Mouse (Mus musculus): Measurements from ENCODE around the gene Kyat1.
"Not testable (repeated sequence)": the region's sequence is repeated elsewhere in the genome, so short reads cannot be mapped to it uniquely, and the experiment has no call there.

Kyat1 gene

GRCm38 (mm10) chr2:30212951-30213350 lies 7.3 kb upstream of the Kyat1 start:
- no peak for DNase-seq

- no peak for DNase-seq
Observed at GRCm38 (mm10) chr2:30212169-30212545, 6.5 kb upstream of the Kyat1 start.

GRCm38 (mm10) chr2:30211408-30212168 lies 5.9 kb upstream of the Kyat1 start:
- DNase-seq = no peak

GRCm38 (mm10) chr2:30207886-30208285 lies 2.2 kb upstream of the Kyat1 start:
- DNase-seq = no peak

- DNase-seq = no peak
Observed at GRCm38 (mm10) chr2:30207401-30207800, 1.8 kb upstream of the Kyat1 start.

GRCm38 (mm10) chr2:30205255-30205628 lies 405 bp downstream of the Kyat1 start:
- DNase-seq = no peak

GRCm38 (mm10) chr2:30203439-30203838 lies 2.2 kb downstream of the Kyat1 start:
- DNase-seq = no peak

- no peak for DNase-seq
Observed at GRCm38 (mm10) chr2:30200388-30200925, 5.2 kb downstream of the Kyat1 start.

- DNase-seq = no peak
Observed at GRCm38 (mm10) chr2:30199984-30200383, 5.7 kb downstream of the Kyat1 start.

- no peak for DNase-seq
Observed at GRCm38 (mm10) chr2:30198021-30198420, 7.6 kb downstream of the Kyat1 start.

GRCm38 (mm10) chr2:30194656-30195055 lies 11.0 kb downstream of the Kyat1 start:
- DNase-seq = no peak

GRCm38 (mm10) chr2:30191790-30192580 lies 13.7 kb downstream of the Kyat1 start:
- DNase-seq = no peak

GRCm38 (mm10) chr2:30185681-30186080 lies 20.0 kb downstream of the Kyat1 start:
- no peak for DNase-seq

GRCm38 (mm10) chr2:30185276-30185675 lies 20.4 kb downstream of the Kyat1 start:
- DNase-seq = no peak

GRCm38 (mm10) chr2:30183721-30184120 lies 21.9 kb downstream of the Kyat1 start:
- no peak for DNase-seq

GRCm38 (mm10) chr2:30182424-30182823 lies 23.2 kb downstream of the Kyat1 start:
- DNase-seq = no peak

GRCm38 (mm10) chr2:30178711-30179110 lies 26.9 kb downstream of the Kyat1 start:
- DNase-seq = not testable (repeated sequence)

GRCm38 (mm10) chr2:30177700-30178675 lies 27.7 kb downstream of the Kyat1 start, which contains the start of gene Spout1:
Spout1 (minus strand) TSS chr2:30178459.
- peak; percentile 98 for DNase-seq

- DNase-seq = no peak
Observed at GRCm38 (mm10) chr2:30176561-30176960, 29.1 kb downstream of the Kyat1 start.

GRCm38 (mm10) chr2:30175897-30176296 lies 29.8 kb downstream of the Kyat1 start:
- no peak for DNase-seq

GRCm38 (mm10) chr2:30173541-30174240 lies 32.0 kb downstream of the Kyat1 start:
- no peak for DNase-seq

GRCm38 (mm10) chr2:30171997-30172382 lies 33.7 kb downstream of the Kyat1 start:
- DNase-seq = no peak

All from right cerebral cortex, postnatal 14 days (tissue).